Mouse (Mus musculus) kidney, postnatal 0 days (tissue): ENCODE data around the gene Klf3. TPM values are rescaled to one million over a fixed set of nuclear protein-coding genes. Genes with fewer than 3 reads are reported as not detected.

Experiments used
- ATAC-seq: fragments of 200-750 bp; cut with Nextera tagmentation; replicated peaks from 2 replicates; pipeline ENCODE4 v1.8.0; 2017; ENCODE audit warnings: low read depth, moderate number of reproducible peaks, moderate TSS enrichment, moderate library complexity; ENCODE audit not compliant: low FRiP score
- DNase-seq: peaks from one replicate; pipeline ENCODE4 v3.0.0-alpha.2; 2016; ENCODE audit warnings: low spot score
- H3K27ac ChIP-seq: fragments of 300-500 bp; sonication (generic); 2 replicates; pipeline ENCODE4 v1.5.1; 2014; ENCODE audit warnings: mild to moderate bottlenecking
- H3K27me3 ChIP-seq: fragments of 300-500 bp; sonication (generic); 2 replicates; pipeline ENCODE4 v1.6.1; 2014; ENCODE audit warnings: low read length, mixed read lengths; ENCODE audit not compliant: insufficient read depth
- H3K36me3 ChIP-seq: fragments of 300-500 bp; sonication (generic); 2 replicates; pipeline ENCODE4 v1.6.1; 2014; ENCODE audit warnings: low read length, mixed read lengths; ENCODE audit not compliant: insufficient read depth
- H3K4me1 ChIP-seq: fragments of 300-500 bp; sonication (generic); replicated peaks from 2 replicates; pipeline ENCODE4 v1.6.1; 2014; ENCODE audit warnings: antibody characterized with exemption, low read length, mixed read lengths; ENCODE audit not compliant: insufficient read depth
- H3K4me2 ChIP-seq: fragments of 300-500 bp; sonication (generic); 2 replicates; pipeline ENCODE4 v1.6.1; 2014; ENCODE audit warnings: mild to moderate bottlenecking, low read length, moderate library complexity, mixed read lengths
- H3K4me3 ChIP-seq: fragments of 300-500 bp; sonication (generic); replicated peaks from 2 replicates; pipeline ENCODE4 v1.5.1; 2014; ENCODE audit warnings: low read depth, low read length
- H3K9ac ChIP-seq: fragments of 300-500 bp; sonication (generic); 2 replicates; pipeline ENCODE4 v1.6.1; 2014; ENCODE audit warnings: low read depth, low read length
- H3K9me3 ChIP-seq: fragments of 300-500 bp; sonication (generic); replicated peaks from 2 replicates; pipeline ENCODE4 v1.6.1; 2016; ENCODE audit warnings: low read length, inconsistent platforms, mixed read lengths
- CTCF ChIP-seq: IDR thresholded peaks from 2 replicates; pipeline ENCODE4 v1.5.1; 2016; ENCODE audit warnings: antibody characterized with exemption, low read depth, mild to moderate bottlenecking, moderate library complexity
- WGBS: fragments of 180-500 bp; shearing (Covaris S2); extraction: QIAGEN DNeasy Blood & Tissue Kit; methylation state at CpG from one replicate; pipeline ENCODE4 v1.1.7; 2014; 5-methylcytosine and 5-hydroxymethylcytosine counted together
- polyA plus RNA-seq: library from polyadenylated mRNA; unstranded; fragments of >200 nt; fragmentation: Nextera tagmentation; extraction: Ambion mirVana; gene quantifications from 2 replicates; pipeline ENCODE4 v1.2.1, GENCODE M21; 2015

Gene Klf3
- polyA plus RNA-seq, 1 experiment from 2014 or later = 65.6 TPM

DNA sequence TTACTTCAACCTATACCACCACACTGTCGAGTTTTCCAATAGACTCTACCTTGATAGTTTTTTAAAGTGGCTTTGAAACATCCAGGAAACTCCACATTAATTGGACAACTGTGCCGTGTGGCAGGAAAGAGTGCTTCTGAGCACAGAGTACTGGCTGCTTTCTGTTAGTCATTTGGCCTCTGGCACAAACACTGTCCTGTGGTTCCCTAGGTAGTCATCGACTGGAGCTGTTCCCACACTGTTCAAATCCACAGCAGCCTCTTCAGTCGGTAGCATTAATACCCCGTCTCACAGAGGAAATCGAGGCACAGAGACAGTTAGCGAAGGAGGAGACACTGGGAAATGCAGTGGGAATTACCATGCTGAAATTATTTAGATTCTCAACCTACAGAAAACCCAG, 22.3 kb downstream of the Klf3 start:
- Histone ChIP-seq H3K27me3 (no peaks in the 10 kb centered on the region), H3K9me3 (no peaks in the 10 kb centered on the region), H3K4me1 (no peaks in the 10 kb centered on the region), H3K4me2 (no peak overlapping the region), H3K4me3 (no peak overlapping the region), H3K27ac (no peak overlapping the region), H3K36me3 (peaks cover 73% of the 10 kb centered on the region), H3K9ac (no peak overlapping the region)
- 94% methylated on average over 7 of the region's 7 CpGs for WGBS
- ATAC-seq (no peak), DNase-seq (no peak)
- no peak for TF ChIP-seq CTCF

DNA sequence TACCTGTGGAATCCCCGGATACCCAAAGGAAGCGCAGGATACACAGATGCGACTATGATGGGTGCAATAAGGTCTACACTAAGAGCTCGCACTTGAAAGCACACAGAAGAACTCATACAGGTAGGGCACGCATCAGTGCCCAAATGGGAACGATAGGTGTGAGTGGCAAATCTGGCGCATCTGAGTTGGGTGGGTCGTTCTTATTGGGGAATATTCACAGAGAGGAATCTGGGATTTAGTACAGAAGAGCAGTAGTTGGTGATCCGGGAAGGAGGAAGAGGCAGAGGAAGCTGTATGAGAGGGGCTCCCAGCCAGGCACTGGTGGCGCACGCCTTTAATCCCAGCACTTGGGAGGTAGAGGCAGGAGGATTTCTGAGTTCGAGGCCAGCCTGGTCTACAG, 24.0 kb downstream of the Klf3 start:
- Histone ChIP-seq H3K4me1 (no peaks in the 10 kb centered on the region), H3K27ac (no peak overlapping the region), H3K9me3 (no peaks in the 10 kb centered on the region), H3K9ac (no peak overlapping the region), H3K36me3 (peaks cover 69% of the 10 kb centered on the region), H3K4me2 (no peak overlapping the region), H3K4me3 (no peak overlapping the region), H3K27me3 (no peaks in the 10 kb centered on the region)
- no peak for TF ChIP-seq CTCF
- no peak for ATAC-seq
- 91% methylated on average over 12 of the region's 12 CpGs for WGBS
- DNase-seq = no peak

DNA sequence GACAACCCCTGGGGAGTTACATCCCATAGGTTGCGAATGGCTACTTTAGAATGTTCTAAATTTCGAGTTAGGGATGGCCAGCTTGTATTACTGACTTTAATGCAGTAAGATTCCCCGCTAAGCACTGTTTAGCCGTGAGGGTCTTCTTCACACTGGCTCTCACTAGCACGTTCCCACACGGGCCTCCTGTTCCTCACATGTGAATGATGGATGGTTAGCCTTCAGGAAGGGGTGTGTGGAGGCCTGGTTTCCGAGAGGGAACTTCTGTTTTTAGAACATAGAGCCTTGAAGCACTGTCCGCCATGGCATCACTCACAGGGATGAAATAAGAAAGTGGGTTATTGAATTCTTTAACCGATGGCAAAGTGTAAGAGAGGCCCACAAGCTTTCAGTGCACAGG, 25.1 kb downstream of the Klf3 start:
- H3K36me3 ChIP-seq = peaks cover 59% of the 10 kb centered on the region
- no peak overlapping the region for H3K4me3 ChIP-seq
- no peak overlapping the region for H3K4me2 ChIP-seq
- H3K4me1 ChIP-seq = no peaks in the 10 kb centered on the region
- no peak for DNase-seq
- H3K27me3 ChIP-seq = no peaks in the 10 kb centered on the region
- TF ChIP-seq CTCF = no peak
- no peaks in the 10 kb centered on the region for H3K9me3 ChIP-seq
- ATAC-seq = no peak
- WGBS = 76% methylated on average over 9 of the region's 9 CpGs
- no peak overlapping the region for H3K27ac ChIP-seq
- H3K9ac ChIP-seq = no peak overlapping the region

DNA sequence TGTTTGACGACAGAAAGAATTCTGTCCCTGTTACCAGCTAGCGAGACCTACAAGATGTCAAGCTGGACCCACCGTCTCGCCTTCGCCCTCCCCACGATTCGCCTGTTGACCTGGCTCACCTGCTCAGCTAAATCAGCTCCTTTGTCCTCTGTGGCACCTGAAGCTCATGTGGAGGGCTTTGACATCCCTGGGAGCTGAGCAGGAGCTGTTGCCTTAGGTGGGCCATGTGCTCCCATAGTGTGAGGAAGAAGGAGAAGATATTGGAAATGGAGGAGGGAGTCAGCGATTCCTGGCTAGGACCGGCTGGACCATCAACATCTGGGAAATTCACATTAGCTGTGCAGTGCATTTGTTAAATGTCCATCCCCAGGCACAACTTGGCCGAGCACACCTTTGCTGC, 26.4 kb downstream of the Klf3 start:
- Histone ChIP-seq H3K4me3 (no peak overlapping the region), H3K27me3 (no peaks in the 10 kb centered on the region)
- WGBS = 90% methylated on average over 10 of the region's 10 CpGs

DNA sequence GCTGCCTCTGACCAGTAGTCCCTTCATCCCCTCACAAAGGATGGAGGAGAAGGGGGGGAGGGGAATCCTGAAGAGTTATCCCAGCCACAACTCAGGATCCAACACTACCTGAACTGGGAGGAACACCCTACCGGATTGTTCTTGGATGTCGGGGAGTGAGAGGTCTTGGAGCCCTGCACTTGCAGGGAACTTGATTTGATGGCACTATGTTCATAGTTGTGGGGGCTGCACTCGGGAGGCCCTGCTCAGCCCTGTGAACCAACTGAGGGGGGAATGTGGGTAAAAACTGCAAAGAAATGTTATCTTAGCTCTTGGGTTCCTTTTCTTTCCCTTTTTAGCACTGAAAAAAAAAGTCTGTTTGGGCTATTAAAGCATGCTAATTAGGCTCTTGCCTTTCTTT, 27.6 kb downstream of the Klf3 start:
- Histone ChIP-seq H3K36me3 (peaks cover 39% of the 10 kb centered on the region), H3K9me3 (no peaks in the 10 kb centered on the region), H3K27me3 (no peaks in the 10 kb centered on the region), H3K4me3 (no peak overlapping the region), H3K9ac (no peak overlapping the region), H3K27ac (no peak overlapping the region), H3K4me1 (no peaks in the 10 kb centered on the region), H3K4me2 (no peak overlapping the region)
- ATAC-seq = no peak
- DNase-seq = no peak
- 84% methylated on average over 3 of the region's 3 CpGs for WGBS
- TF ChIP-seq CTCF = no peak

More for the DNA sequence above, 26.4 kb downstream of the Klf3 start:
- TF ChIP-seq CTCF = no peak
- DNase-seq (no peak), ATAC-seq (no peak)
- Histone ChIP-seq H3K27ac (no peak overlapping the region), H3K4me1 (no peaks in the 10 kb centered on the region), H3K4me2 (no peak overlapping the region), H3K9ac (no peak overlapping the region), H3K9me3 (no peaks in the 10 kb centered on the region), H3K36me3 (peaks cover 47% of the 10 kb centered on the region)

DNA sequence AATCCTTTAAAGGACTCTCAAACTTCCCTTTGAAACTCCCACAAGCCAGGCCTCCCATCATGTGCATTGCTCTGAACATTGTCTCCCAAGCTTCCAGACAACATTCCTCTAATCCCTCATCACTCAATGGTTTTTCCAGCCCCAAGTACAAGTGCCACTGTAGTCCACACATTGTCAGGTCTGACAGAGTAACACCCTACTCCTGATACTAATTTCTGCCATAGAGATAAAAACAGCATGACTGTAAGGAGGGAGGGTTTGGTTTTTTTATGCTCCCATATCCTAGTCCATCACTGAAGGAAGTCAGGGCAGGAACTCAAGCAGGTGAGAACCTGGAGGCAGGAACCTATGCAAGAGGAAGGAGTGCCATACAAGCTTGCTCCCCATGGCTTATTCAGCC, 30.2 kb downstream of the Klf3 start:
- Histone ChIP-seq H3K27ac (no peak overlapping the region), H3K9ac (no peak overlapping the region), H3K9me3 (no peaks in the 10 kb centered on the region), H3K4me3 (no peak overlapping the region), H3K4me1 (no peaks in the 10 kb centered on the region), H3K36me3 (peaks cover 18% of the 10 kb centered on the region), H3K27me3 (no peaks in the 10 kb centered on the region), H3K4me2 (no peak overlapping the region)
- ATAC-seq (no peak), DNase-seq (no peak)
- no peak for TF ChIP-seq CTCF

DNA sequence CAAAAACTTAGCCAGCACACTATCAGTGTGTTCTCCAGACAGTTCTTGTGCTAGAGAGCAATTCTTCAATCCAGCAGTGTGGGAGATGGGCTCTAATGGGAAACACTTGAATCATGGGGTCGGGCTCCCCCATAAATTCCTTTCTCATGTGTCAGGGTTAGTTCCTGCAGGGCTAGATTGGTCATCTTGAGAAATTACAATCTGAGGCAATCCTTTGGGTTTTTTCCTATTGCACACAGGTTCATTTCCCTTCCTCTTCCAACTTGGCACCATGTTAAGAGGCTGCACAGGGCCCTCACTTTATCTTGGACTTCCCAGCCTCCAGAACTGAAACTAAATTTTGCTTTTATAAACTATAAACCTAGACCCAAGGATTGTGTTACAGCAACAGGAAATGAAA, 31.0 kb downstream of the Klf3 start:
- H3K36me3 ChIP-seq = peaks cover 10% of the 10 kb centered on the region
- no peak overlapping the region for H3K9ac ChIP-seq
- no peak overlapping the region for H3K4me3 ChIP-seq
- WGBS = 27% methylated on average over 1 of the region's 1 CpGs
- TF ChIP-seq CTCF = no peak
- no peaks in the 10 kb centered on the region for H3K27me3 ChIP-seq
- no peaks in the 10 kb centered on the region for H3K9me3 ChIP-seq
- H3K4me1 ChIP-seq = no peaks in the 10 kb centered on the region
- DNase-seq (no peak), ATAC-seq (no peak)
- no peak overlapping the region for H3K4me2 ChIP-seq
- no peak overlapping the region for H3K27ac ChIP-seq
